Mouse (Mus musculus): ENCODE results near the gene Prkce. TPM values are rescaled to one million over a fixed set of nuclear protein-coding genes. Genes with fewer than 3 reads are reported as not detected.

Gene Prkce
- polyA plus RNA-seq, 1 experiment from 2014 or later: 9.6 TPM

GRCm38 (mm10) chr17:86533549-86533851 is 365.9 kb downstream of the Prkce start:
- no peak for ATAC-seq (replicated peaks; ENCODE audit: insufficient number of reproducible peaks, insufficient read depth, low FRiP score, low read depth)
- no peak overlapping the region for H3K27ac ChIP-seq
- no peaks in the 10 kb centered on the region for H3K36me3 ChIP-seq
- no peak overlapping the region for H3K4me3 ChIP-seq
- H3K4me1 ChIP-seq (replicated peaks): peaks cover 49% of the 10 kb centered on the region
- 45% methylated on average over 11 of the region's 11 CpGs for whole genome bisulfite sequencing
- H3K9me3 ChIP-seq (replicated peaks): no peaks in the 10 kb centered on the region
- no peak overlapping the region for H3K9ac ChIP-seq
- no peak overlapping the region for H3K4me2 ChIP-seq
- H3K27me3 ChIP-seq: no peaks in the 10 kb centered on the region

DNA sequence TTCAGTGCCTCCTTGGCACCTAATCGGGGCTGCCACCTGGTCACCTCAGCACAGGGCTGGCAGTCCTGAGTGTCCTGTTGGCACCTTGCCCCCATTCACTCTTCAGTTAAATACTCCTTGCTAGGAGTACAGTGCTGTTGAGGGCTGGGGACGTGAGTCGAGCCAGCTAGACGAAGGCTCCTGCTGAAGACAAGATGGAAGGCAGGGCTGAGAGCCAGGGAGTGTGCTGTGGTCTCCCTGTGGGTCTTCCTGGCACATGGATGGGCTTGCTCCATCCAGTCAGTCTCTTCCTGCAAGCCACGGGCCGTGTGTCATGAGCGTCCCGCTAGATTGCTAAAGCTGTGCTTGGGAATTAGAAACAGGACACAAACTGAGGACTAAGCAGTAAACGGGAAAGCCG is 367.5 kb downstream of the Prkce start:
- WGBS: 61% methylated on average over 10 of the region's 10 CpGs
- Histone ChIP-seq H3K9me3 (replicated peaks) (no peaks in the 10 kb centered on the region), H3K4me2 (no peak overlapping the region), H3K27ac (peak overlapping the region; percentile 21; the same call in 1 of the 2 replicates), H3K36me3 (no peaks in the 10 kb centered on the region), H3K9ac (no peak overlapping the region), H3K4me3 (no peak overlapping the region), H3K27me3 (no peaks in the 10 kb centered on the region), H3K4me1 (replicated peaks) (peaks cover 39% of the 10 kb centered on the region)
- no peak for ATAC-seq (replicated peaks; ENCODE audit: insufficient number of reproducible peaks, insufficient read depth, low FRiP score, low read depth)

DNA sequence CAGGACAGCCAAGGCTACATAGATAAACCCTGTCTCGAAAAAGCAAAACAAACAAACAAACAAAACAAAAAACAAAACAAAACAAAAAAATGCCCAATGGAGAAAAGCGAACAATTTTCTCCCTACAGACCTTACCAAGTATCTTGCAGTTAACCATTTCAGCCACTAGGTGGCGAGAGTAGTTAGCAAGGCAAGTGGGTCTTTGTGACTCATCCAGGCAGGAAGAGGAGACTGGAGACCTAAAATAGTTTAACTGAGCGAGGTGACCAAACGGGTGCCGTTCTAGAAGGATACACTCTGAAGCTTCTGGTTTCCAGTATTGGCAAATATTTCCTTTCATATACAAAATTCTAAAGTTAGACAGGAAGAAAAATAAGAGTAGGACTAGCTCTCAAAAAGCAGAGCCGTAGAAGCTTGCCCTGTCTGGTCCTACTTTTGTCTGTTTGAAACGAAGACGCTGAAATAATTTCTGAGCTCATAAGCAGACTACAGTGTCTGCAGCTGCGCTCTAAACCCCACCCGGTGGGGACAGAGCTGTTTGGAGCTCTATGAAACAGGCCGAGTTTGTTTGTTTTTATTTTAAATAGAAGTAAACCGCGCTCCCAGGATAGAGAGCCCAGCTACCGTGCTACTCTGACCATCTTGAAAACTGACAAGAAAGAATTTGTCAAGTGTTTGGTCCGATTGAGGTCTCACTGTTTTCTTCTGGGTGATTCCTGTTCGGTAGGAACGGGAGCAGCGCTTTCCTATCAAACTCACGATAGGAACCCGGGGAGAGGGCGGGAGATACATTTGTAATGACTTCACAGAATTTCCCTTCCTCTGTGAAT is 368.5 kb downstream of the Prkce start:
- peaks cover 36% of the 10 kb centered on the region for H3K4me1 ChIP-seq (replicated peaks)
- peak overlapping the region; percentile 57 for H3K27ac ChIP-seq
- peak overlapping the region; percentile 62 for H3K4me2 ChIP-seq
- peak overlapping the region; percentile 38 for H3K9ac ChIP-seq
- H3K27me3 ChIP-seq: no peaks in the 10 kb centered on the region
- 9% methylated on average over 22 of the region's 22 CpGs for WGBS
- ATAC-seq (replicated peaks; ENCODE audit: insufficient number of reproducible peaks, insufficient read depth, low FRiP score, low read depth): 0 out of 2 replicates have a peak, but pooled peaks have one; percentile 67
- H3K36me3 ChIP-seq: no peaks in the 10 kb centered on the region
- peak overlapping the region; percentile 43 for H3K4me3 ChIP-seq
- no peaks in the 10 kb centered on the region for H3K9me3 ChIP-seq (replicated peaks)

DNA sequence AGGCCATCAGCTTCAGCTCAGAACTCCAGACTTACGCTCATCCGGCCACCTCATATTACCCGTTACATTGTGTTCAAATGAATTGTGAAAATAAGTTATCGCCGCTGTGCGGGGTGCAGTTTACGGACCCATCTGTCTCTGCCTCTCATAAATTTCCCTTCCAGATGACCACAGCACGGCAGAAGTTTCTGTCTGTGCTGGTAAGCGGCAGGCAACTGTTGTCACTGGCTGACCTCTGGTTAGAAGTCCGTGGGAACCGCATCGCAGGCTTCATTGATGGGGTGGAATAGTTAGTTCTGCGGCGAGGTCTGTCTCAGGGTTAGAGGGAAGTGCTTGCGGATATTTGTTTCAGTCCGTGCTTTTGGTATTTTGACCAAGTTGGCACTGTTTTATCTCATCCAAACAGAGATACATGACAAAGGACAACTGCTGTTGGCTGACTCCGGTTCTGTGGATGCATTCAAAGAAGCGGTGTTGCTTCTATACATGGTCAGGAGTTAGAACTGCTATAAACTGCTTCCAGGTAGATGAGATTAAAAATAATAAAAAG is 372.4 kb downstream of the Prkce start:
- Histone ChIP-seq H3K27ac (no peak overlapping the region), H3K27me3 (no peaks in the 10 kb centered on the region), H3K4me2 (no peak overlapping the region), H3K4me1 (replicated peaks) (peaks cover 16% of the 10 kb centered on the region), H3K9me3 (replicated peaks) (no peaks in the 10 kb centered on the region), H3K4me3 (no peak overlapping the region), H3K9ac (no peak overlapping the region), H3K36me3 (no peaks in the 10 kb centered on the region)
- WGBS: 70% methylated on average over 18 of the region's 18 CpGs
- ATAC-seq (replicated peaks; ENCODE audit: insufficient number of reproducible peaks, insufficient read depth, low FRiP score, low read depth): no peak

- no peaks in the 10 kb centered on the region for H3K27me3 ChIP-seq
- no peak overlapping the region for H3K4me2 ChIP-seq
- no peak overlapping the region for H3K27ac ChIP-seq
- H3K4me3 ChIP-seq: no peak overlapping the region
- H3K9ac ChIP-seq: no peak overlapping the region
- no peak for ATAC-seq (replicated peaks; ENCODE audit: insufficient number of reproducible peaks, insufficient read depth, low FRiP score, low read depth)
- H3K9me3 ChIP-seq (replicated peaks): no peaks in the 10 kb centered on the region
- no peaks in the 10 kb centered on the region for H3K36me3 ChIP-seq
- 47% methylated on average over 7 of the region's 7 CpGs for WGBS
- H3K4me1 ChIP-seq (replicated peaks): no peaks in the 10 kb centered on the region
Measured at GRCm38 (mm10) chr17:86546529-86546928, 378.9 kb downstream of the Prkce start.

DNA sequence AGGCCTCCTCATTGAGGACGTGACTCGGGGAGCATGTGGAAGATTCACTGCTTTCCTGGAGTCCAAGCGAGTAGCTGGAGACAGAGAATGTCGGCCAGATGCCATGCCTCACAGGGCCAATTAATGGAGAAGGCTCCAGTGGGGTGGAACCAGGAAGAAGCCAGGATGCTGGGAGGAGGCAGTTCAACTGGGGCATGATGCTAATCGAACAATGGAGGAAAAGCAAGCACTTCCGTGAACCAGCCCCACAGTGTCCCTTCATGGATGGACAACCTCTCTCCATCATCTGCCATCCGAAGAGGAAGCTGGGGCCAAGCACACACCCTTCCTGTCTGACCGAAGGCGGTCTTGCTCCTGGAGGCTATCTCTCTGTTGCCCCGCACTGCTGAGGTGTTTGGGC is 381.5 kb downstream of the Prkce start:
- Histone ChIP-seq H3K9ac (no peak overlapping the region), H3K4me1 (replicated peaks) (no peaks in the 10 kb centered on the region), H3K27me3 (no peaks in the 10 kb centered on the region), H3K36me3 (no peaks in the 10 kb centered on the region), H3K9me3 (replicated peaks) (no peaks in the 10 kb centered on the region), H3K27ac (no peak overlapping the region), H3K4me3 (no peak overlapping the region), H3K4me2 (no peak overlapping the region)
- ATAC-seq (replicated peaks; ENCODE audit: insufficient number of reproducible peaks, insufficient read depth, low FRiP score, low read depth): no peak
- 80% methylated on average over 10 of the region's 10 CpGs for WGBS

GRCm38 (mm10) chr17:86551561-86551960 is 384.0 kb downstream of the Prkce start:
- Histone ChIP-seq H3K27ac (no peak overlapping the region), H3K9ac (no peak overlapping the region), H3K4me2 (no peak overlapping the region), H3K4me1 (replicated peaks) (no peaks in the 10 kb centered on the region), H3K27me3 (no peaks in the 10 kb centered on the region), H3K9me3 (replicated peaks) (no peaks in the 10 kb centered on the region), H3K4me3 (no peak overlapping the region), H3K36me3 (no peaks in the 10 kb centered on the region)
- WGBS: 66% methylated on average over 10 of the region's 10 CpGs
- ATAC-seq (replicated peaks; ENCODE audit: insufficient number of reproducible peaks, insufficient read depth, low FRiP score, low read depth): no peak

DNA sequence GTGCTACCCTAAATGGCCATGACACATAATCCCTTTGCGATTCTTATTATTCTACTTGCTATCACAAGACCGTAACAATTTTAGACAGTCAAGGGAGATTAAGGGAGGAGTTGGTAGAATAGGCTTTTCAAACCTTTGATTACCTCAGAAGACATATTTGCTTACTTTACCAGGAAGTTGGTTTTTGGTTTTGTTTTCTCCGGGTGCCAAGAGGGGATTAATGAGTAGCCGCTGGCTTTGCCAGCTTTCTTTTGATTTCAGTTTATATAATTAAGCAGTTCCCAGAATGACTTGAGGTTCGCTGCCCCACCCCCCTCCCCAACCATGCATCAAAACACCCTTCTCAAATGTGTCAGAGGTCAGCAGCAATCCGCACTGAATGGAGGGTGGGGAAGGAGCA is 384.4 kb downstream of the Prkce start:
- Histone ChIP-seq H3K27ac (no peak overlapping the region), H3K36me3 (no peaks in the 10 kb centered on the region), H3K27me3 (no peaks in the 10 kb centered on the region), H3K4me1 (replicated peaks) (no peaks in the 10 kb centered on the region), H3K4me2 (no peak overlapping the region), H3K9me3 (replicated peaks) (no peaks in the 10 kb centered on the region), H3K9ac (no peak overlapping the region), H3K4me3 (no peak overlapping the region)
- no peak for ATAC-seq (replicated peaks; ENCODE audit: insufficient number of reproducible peaks, insufficient read depth, low FRiP score, low read depth)
- WGBS: 80% methylated on average over 6 of the region's 6 CpGs

GRCm38 (mm10) chr17:86559206-86559891 is 391.8 kb downstream of the Prkce start:
- Histone ChIP-seq H3K9me3 (replicated peaks) (no peaks in the 10 kb centered on the region), H3K27me3 (no peaks in the 10 kb centered on the region), H3K4me3 (no peak overlapping the region), H3K4me2 (no peak overlapping the region), H3K27ac (no peak overlapping the region), H3K36me3 (no peaks in the 10 kb centered on the region), H3K9ac (no peak overlapping the region), H3K4me1 (replicated peaks) (peaks cover 2% of the 10 kb centered on the region; the same call in 1 of the 2 replicates)
- ATAC-seq (replicated peaks; ENCODE audit: insufficient number of reproducible peaks, insufficient read depth, low FRiP score, low read depth): no peak
- 72% methylated on average over 15 of the region's 15 CpGs for WGBS

- Histone ChIP-seq H3K4me2 (no peak overlapping the region), H3K27me3 (no peaks in the 10 kb centered on the region), H3K36me3 (no peaks in the 10 kb centered on the region), H3K9me3 (replicated peaks) (no peaks in the 10 kb centered on the region), H3K27ac (no peak overlapping the region), H3K4me1 (replicated peaks) (peaks cover 2% of the 10 kb centered on the region; the same call in 1 of the 2 replicates), H3K9ac (no peak overlapping the region), H3K4me3 (no peak overlapping the region)
- no peak for ATAC-seq (replicated peaks; ENCODE audit: insufficient number of reproducible peaks, insufficient read depth, low FRiP score, low read depth)
- 82% methylated on average over 3 of the region's 3 CpGs for WGBS
Measured at GRCm38 (mm10) chr17:86560499-86560898, 392.9 kb downstream of the Prkce start.

GRCm38 (mm10) chr17:86570491-86570890 is 402.9 kb downstream of the Prkce start:
- no peak overlapping the region for H3K27ac ChIP-seq
- H3K4me3 ChIP-seq: no peak overlapping the region
- 85% methylated on average over 5 of the region's 5 CpGs for WGBS
- H3K9me3 ChIP-seq (replicated peaks): no peaks in the 10 kb centered on the region
- no peak for ATAC-seq (replicated peaks; ENCODE audit: insufficient number of reproducible peaks, insufficient read depth, low FRiP score, low read depth)
- H3K9ac ChIP-seq: no peak overlapping the region
- no peaks in the 10 kb centered on the region for H3K27me3 ChIP-seq
- H3K4me2 ChIP-seq: no peak overlapping the region
- no peaks in the 10 kb centered on the region for H3K4me1 ChIP-seq (replicated peaks)
- no peaks in the 10 kb centered on the region for H3K36me3 ChIP-seq
